Mouse (Mus musculus): ENCODE results near the gene Tprgl.

DNA sequence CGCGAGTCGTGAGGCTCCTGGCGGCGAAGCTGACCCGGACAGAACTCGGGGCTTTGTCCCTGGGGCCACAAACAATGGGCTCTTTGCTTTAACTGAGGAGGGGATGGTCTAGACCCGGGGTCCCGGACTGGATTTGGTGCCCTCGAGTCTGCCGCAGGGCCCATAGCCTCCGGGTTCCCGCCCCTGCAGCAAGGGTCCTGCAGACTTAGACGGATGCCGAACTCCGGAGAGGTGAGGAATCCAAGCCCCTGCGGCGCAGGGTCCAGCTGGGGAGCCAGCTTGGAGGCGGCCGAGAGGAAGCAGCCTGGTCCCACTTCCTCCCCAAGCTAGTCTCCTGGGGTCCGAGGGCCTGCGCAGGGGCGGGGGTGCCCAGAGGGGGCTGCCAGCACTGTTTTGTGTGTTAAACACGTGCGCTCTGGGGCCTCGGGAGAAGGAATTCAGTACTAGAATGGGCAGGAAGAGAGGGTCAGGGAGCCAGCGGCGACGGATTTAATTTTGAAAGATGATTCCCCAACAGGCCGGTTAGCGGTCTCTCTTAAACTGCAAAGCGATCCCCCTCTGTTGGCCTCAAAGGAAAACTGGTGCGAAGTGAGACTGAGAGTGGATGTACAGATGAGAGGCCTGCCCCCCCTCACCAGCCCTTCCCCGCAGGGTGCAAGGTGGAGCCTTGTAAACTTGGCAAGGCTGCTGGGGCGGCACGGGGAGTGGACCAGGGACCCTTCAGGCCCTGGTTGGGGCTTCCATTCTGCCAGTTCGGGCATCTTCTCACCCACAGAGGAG, 10.9 kb upstream of the Tprgl start:
- no peak for TF ChIP-seq POLR2A (IDR thresholded peaks at IDR 0.05; ENCODE audit: low read depth, low read length)
- TF ChIP-seq CTCF (conservative IDR thresholded peaks at IDR 0.05; ENCODE audit: insufficient read depth, insufficient read length, low read depth, low read length) = no peak
